Mouse (Mus musculus): ENCODE measurements around the gene Ebf1. TPM values are rescaled to one million over a fixed set of nuclear protein-coding genes. Genes with fewer than 3 reads are reported as not detected.
A peak's percentile ranks its signal among the peaks of the same experiment; 100 is the strongest.

Ebf1 gene
- total RNA-seq, 2 experiments from 2014 or later = 16.8 to 30.3 TPM

GRCm38 (mm10) chr11:44740278-44741041 is 123.3 kb downstream of the Ebf1 start:
- DNase-seq = peak in 1 of 2 experiments; percentile 37

GRCm38 (mm10) chr11:44741042-44741491 is 124.0 kb downstream of the Ebf1 start:
- no peak for DNase-seq

GRCm38 (mm10) chr11:44744446-44744845 is 127.3 kb downstream of the Ebf1 start:
- DNase-seq = no peak

GRCm38 (mm10) chr11:44745946-44746345 is 128.8 kb downstream of the Ebf1 start:
- no peak for DNase-seq

GRCm38 (mm10) chr11:44746731-44747130 is 129.6 kb downstream of the Ebf1 start:
- no peak for DNase-seq

GRCm38 (mm10) chr11:44749309-44749708 is 132.2 kb downstream of the Ebf1 start:
- no peak for DNase-seq

- no peak for DNase-seq
Observed at GRCm38 (mm10) chr11:44754336-44754735, 137.2 kb downstream of the Ebf1 start.

- no peak for DNase-seq
Observed at GRCm38 (mm10) chr11:44756321-44756720, 139.2 kb downstream of the Ebf1 start.

- no peak for DNase-seq
Observed at GRCm38 (mm10) chr11:44758857-44759256, 141.7 kb downstream of the Ebf1 start.

GRCm38 (mm10) chr11:44761128-44761996 is 144.2 kb downstream of the Ebf1 start:
- DNase-seq = no peak

GRCm38 (mm10) chr11:44763992-44764835 is 147.1 kb downstream of the Ebf1 start:
- no peak for DNase-seq

GRCm38 (mm10) chr11:44764988-44765387 is 147.9 kb downstream of the Ebf1 start:
- no peak for DNase-seq

- no peak for DNase-seq
Observed at GRCm38 (mm10) chr11:44766246-44766645, 149.1 kb downstream of the Ebf1 start.

- no peak for DNase-seq
Observed at GRCm38 (mm10) chr11:44767322-44767721, 150.2 kb downstream of the Ebf1 start.

GRCm38 (mm10) chr11:44768346-44768745 is 151.2 kb downstream of the Ebf1 start:
- peak; percentile 18 to 26 for DNase-seq

- DNase-seq = no peak
Observed at GRCm38 (mm10) chr11:44770989-44771564, 154.0 kb downstream of the Ebf1 start.

GRCm38 (mm10) chr11:44774411-44774810 is 157.3 kb downstream of the Ebf1 start:
- no peak for DNase-seq

- DNase-seq = no peak
Observed at GRCm38 (mm10) chr11:44775549-44775948, 158.4 kb downstream of the Ebf1 start.

GRCm38 (mm10) chr11:44776556-44776955 is 159.4 kb downstream of the Ebf1 start:
- no peak for DNase-seq

GRCm38 (mm10) chr11:44777331-44778310 is 160.5 kb downstream of the Ebf1 start:
- DNase-seq = no peak

Data from adrenal gland, postnatal 36 days (tissue).